Mouse (Mus musculus): Measurements from ENCODE around the gene Snrpf. TPM values are rescaled to one million over a fixed set of nuclear protein-coding genes. Genes with fewer than 3 reads are reported as not detected.
"Not testable (repeated sequence)": the region's sequence is repeated elsewhere in the genome, so short reads cannot be mapped to it uniquely, and the experiment has no call there.

Gene Snrpf
- total RNA-seq, 2 experiments from 2014 or later, result 8.0 to 8.7 TPM

DNA sequence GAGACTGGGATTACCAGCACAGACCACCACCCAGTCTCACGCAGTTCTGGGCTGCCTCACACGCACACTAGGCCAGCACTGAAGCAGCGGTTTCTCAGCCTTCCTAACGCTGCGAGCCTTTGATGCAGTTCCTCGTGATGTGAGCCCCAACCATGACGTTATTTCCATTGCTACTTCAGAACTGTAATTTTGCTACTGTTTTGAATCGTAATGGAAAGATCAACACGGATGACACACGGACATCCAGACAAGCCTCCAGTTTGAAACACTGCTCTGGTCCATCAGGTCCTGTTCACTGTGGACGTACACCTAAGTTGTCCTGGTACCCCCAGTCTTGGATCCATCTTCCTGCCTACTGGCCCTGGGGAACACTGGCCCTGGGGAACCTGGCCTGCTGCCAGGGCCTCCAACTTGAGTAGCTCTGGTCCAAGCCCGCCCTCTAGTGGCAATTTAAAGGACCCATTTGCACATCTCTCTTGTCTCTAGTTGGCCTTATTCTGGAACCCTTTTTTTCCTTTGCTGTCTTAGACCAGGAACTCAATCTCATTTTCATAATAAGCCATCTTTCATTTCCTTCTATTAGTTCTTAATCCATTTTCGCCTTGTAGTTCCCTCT lies 12.1 kb downstream of the Snrpf start:
- peak; percentile 53 for DNase-seq

DNA sequence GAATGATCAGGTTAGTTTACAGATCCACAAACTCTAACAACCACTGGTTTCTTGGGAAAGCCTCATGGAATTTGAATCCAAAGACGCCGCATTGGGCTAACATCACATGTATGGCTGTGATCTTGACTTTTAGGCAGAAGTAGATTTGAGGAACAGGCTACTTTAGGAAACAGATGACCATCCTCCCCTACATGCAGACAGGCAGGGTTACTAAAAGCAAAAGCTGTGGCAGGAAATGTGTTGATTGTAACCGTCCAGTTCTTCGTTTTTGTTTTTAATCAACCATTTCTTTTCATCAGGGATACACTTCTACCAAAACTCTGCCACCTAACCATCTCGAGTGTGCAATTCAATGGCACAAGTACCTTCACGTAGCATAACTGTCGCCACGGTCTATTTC lies 13.5 kb downstream of the Snrpf start:
- no peak for DNase-seq

GRCm38 (mm10) chr10:93574966-93575365 lies 14.5 kb downstream of the Snrpf start:
- no peak for DNase-seq

- no peak for DNase-seq
These were observed 17.3 kb downstream of the Snrpf start for GRCm38 (mm10) chr10:93572209-93572608.

- DNase-seq, result no peak
These were observed 20.8 kb downstream of the Snrpf start for GRCm38 (mm10) chr10:93568671-93569070.

DNA sequence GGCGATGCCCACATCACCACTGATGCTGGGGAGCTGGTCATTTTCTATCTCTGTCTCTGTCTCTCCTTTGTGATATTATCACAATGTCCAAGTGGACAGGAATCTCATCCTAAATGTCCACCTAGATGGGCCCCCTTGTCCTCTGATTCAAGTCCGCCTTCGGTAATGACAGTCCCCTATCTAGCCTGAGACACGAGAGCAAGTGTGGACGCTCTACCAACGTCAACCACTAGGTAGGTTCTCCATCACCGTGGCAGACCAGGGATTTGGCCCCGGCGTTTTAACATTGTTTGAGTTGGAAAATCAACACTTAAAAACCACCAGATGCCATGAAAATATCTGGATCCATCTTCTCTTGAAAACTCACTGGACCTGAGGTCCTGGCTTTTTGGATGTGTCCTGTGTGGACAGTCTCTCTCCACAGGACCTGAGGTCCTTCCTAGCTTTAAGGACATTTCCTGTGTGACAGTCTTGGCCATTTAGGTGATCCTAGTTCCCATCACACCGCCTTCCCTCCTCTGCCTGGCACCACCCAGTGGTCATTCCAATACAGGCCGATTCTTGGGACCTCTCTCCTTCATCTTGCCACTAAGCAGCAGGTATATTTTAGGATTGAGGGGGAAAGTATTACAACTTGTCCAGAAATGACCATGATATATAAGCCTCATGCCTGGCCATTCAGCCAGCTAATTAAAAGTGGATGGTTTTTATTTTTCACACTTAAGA lies 21.5 kb downstream of the Snrpf start:
- no peak for DNase-seq

DNA sequence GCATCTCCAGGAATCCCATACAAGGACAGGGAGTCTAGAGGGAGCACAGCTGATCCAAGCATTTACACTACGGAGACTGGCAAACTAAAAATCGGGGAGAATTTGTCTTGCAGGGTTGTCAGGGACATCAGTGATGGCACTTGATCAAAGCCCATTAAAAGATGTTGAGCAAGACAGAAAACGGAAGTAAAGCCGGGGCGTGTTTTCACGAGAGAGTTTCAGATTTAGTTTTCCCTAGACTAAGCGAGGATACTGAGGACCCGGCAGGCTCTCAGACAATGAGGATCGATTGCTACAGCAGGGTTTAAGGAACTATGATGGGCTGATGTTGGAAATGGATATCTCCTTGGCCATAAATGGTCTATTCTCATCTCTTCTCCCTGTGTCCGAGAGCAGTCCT lies 22.4 kb downstream of the Snrpf start:
- DNase-seq, result no peak

- DNase-seq, result no peak
These were observed 24.9 kb downstream of the Snrpf start for GRCm38 (mm10) chr10:93564518-93565090.

- DNase-seq, result no peak
These were observed 29.7 kb downstream of the Snrpf start for GRCm38 (mm10) chr10:93559786-93560185.

DNA sequence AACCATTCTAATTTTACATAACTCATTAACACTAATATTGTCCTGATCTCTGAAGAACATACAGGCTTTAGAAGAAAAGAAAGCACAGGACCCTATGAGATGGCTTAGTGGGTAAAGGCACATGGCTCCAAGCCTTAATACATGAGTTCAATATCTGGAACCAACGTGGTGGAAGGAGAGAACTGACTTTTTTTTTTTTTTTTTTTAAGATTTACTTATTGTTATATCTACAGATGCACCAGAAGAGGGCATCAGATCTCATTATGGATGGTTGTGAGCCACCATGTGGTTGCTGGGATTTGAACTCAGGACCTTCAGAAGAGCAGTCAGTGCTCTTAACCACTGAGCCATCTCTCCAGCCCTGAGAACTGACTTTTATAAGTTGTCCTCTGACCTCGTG lies 31.5 kb downstream of the Snrpf start:
- not testable (repeated sequence) for DNase-seq

- no peak for DNase-seq
These were observed 36.9 kb downstream of the Snrpf start for GRCm38 (mm10) chr10:93552596-93552995.

- DNase-seq, result no peak
These were observed 39.7 kb downstream of the Snrpf start for GRCm38 (mm10) chr10:93549821-93550220.

- peak; percentile 28 for DNase-seq
These were observed 40.5 kb downstream of the Snrpf start for GRCm38 (mm10) chr10:93548991-93549390.

- DNase-seq, result no peak
These were observed 41.7 kb downstream of the Snrpf start for GRCm38 (mm10) chr10:93547741-93548270.

GRCm38 (mm10) chr10:93544172-93544571 lies 45.3 kb downstream of the Snrpf start:
- DNase-seq, result no peak

- no peak for DNase-seq
These were observed 46.3 kb downstream of the Snrpf start for GRCm38 (mm10) chr10:93543176-93543575.

- no peak for DNase-seq
These were observed 47.1 kb downstream of the Snrpf start for GRCm38 (mm10) chr10:93542356-93542755.

- no peak for DNase-seq
These were observed 47.9 kb downstream of the Snrpf start for GRCm38 (mm10) chr10:93541585-93541984.

DNA sequence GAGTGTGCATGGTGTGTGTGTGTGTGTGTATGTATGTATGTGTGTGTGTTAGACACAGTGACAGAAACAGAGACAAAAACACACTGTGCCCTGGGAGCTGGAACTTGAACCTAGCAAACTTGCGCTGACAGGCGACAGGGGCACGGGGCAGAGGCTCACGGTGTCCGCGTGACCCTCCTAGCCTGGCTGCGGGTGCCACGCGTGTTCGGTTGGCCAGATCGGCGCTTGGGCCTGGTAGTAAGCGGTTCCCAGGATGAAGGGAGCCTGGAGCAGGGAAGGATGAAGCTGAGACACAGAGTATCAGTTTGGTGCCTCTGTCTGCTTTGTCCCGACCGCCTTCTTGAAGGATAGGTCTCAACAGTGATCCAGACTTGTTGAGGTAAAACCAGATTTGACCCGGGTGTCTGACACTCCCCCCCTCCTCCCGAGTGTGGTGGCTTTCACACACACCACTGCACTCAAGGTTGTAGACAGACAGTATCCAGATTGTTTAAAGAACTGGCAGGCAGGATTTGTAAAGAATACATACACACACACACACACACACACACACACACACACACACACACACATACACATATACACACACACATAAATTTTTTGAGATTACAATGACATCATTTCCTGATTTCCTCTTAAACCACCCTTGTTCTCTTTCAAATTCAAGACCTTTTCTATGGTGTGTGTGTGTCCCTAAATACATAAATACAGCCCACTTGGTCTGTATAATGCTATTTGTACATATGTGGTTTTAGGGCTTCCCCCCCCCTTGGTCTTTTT lies 48.9 kb downstream of the Snrpf start, which contains the start of gene Ccdc38:
Gene Ccdc38 (plus strand): TSS at position 202 of the 780 bp plus-strand sequence.
- no peak for DNase-seq

- DNase-seq, result peak; percentile 78
These were observed 49.6 kb downstream of the Snrpf start, which contains the start of gene Amdhd1 for GRCm38 (mm10) chr10:93539775-93540430. Gene Amdhd1 (minus strand): TSS chr10:93540033.

DNA sequence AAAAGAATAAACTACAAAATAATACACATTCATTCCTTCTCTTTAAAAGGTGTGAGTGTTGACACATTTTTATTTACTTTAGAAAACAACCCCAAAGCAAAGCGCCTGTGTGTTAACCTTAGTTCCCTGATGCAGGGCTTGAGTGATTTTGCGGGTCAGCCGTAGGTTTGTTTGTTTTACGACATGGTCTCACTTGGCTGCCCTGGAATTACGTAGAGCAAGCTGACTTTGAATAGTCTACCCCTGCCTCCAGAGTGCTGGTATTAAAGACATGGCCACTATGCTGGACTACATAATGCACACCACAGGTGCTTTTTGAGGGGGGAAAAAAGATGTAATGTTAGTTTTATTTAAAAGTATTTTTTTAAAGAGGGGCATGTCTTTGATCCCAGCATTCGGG lies 50.7 kb downstream of the Snrpf start:
- no peak for DNase-seq

- no peak for DNase-seq
These were observed 51.2 kb downstream of the Snrpf start for GRCm38 (mm10) chr10:93538287-93538686.
